Comparison of ENCODE assay signal across 24 mouse cellular contexts in genomic region chr7:35198981-35199754, GRCm38 (mm10). TPM values are rescaled to one million over a fixed set of nuclear protein-coding genes. Genes with fewer than 3 reads are reported as not detected.
DNase-seq lines count a peak whose midpoint lies in the region; ATAC-seq and TF ChIP-seq lines count a peak whose summit lies in the region.
"Had no signal": no experiment of that assay in that cellular context is flagged by ENCODE, and none has a peak within 500 bp of the region (broad histone marks: within the 10 kb centered on the region; RNA-seq: fewer than 3 reads in every experiment).

No protein-coding gene starts in this region.

- intact Hi-C loops in gastrocnemius, postnatal 14 days (cut with DNase I; ENCODE audit: low total_unique reads) = no loop called here

- H3K4me3 ChIP-seq in lung, embryonic 14.5 days (ENCODE audit: low read depth, low read length) = no peak overlapping the region
- H3K4me3 ChIP-seq: embryonic facial prominence, embryonic 15.5 days; erythroblast, embryonic 14.5 days; forebrain, embryonic 10.5 days; forebrain, embryonic 15.5 days; heart, embryonic 13.5 days; hindbrain, embryonic 12.5 days had no signal

- H3K4me1 ChIP-seq in lung, embryonic 14.5 days (ENCODE audit: insufficient read depth) = no peaks in the 10 kb centered on the region
- H3K4me1 ChIP-seq: forebrain, embryonic 10.5 days; forebrain, embryonic 15.5 days; heart, embryonic 13.5 days; hindbrain, embryonic 12.5 days had no signal

- no peak overlapping the region for H3K4me2 ChIP-seq in lung, embryonic 14.5 days
- H3K4me2 ChIP-seq: embryonic facial prominence, embryonic 15.5 days; forebrain, embryonic 15.5 days; heart, embryonic 13.5 days; hindbrain, embryonic 12.5 days had no signal

- H3K9ac ChIP-seq in lung, embryonic 14.5 days = no peak overlapping the region
- H3K9ac ChIP-seq: embryonic facial prominence, embryonic 15.5 days; forebrain, embryonic 15.5 days; heart, embryonic 13.5 days; hindbrain, embryonic 12.5 days had no signal

- DNase-seq in adrenal gland, postnatal 25 days = peak; percentile 27
- no peak for DNase-seq in adrenal gland, postnatal 4 days (ENCODE audit: low spot score in 2 of 2)
- DNase-seq in adrenal gland, postnatal 36 days = peak; percentile 38 to 49
- peak; percentile 50 for DNase-seq in lung, embryonic 14.5 days
- DNase-seq in lung, postnatal 14 days = peak; percentile 55
- DNase-seq in gastrocnemius, postnatal 14 days = no peak
- DNase-seq in gastrocnemius, adult 18-20 months (ENCODE audit: low spot score) = no peak
- DNase-seq: cerebellum, adult 2 months; cerebellum, postnatal 10 days; embryo, embryonic 11 days; gastrocnemius, postnatal 25 days; heart, postnatal 4 days had no signal

- H3K9me3 ChIP-seq in lung, embryonic 14.5 days (ENCODE audit: low read depth, low read length) = no peaks in the 10 kb centered on the region
- H3K9me3 ChIP-seq: embryonic facial prominence, embryonic 15.5 days; forebrain, embryonic 15.5 days; heart, embryonic 13.5 days; hindbrain, embryonic 12.5 days had no signal

- WGBS in lung, embryonic 14.5 days = 81% methylated on average over 12 of the region's 12 CpGs

- peak; percentile 45; the same call in 1 of the 2 replicates for ATAC-seq in lung, embryonic 14.5 days (ENCODE audit: insufficient read depth)
- ATAC-seq: forebrain, embryonic 15.5 days; hindbrain, embryonic 16.5 days; inflammation-experienced regulatory T-cells, adult 6 months; intestine, postnatal 0 days had no signal

- no peak overlapping the region for H3K27ac ChIP-seq in lung, embryonic 14.5 days (ENCODE audit: low read depth)
- H3K27ac ChIP-seq: embryonic facial prominence, embryonic 15.5 days; forebrain, embryonic 10.5 days; forebrain, embryonic 15.5 days; heart, embryonic 13.5 days; hindbrain, embryonic 12.5 days had no signal

- no peaks in the 10 kb centered on the region for H3K27me3 ChIP-seq in lung, embryonic 14.5 days (ENCODE audit: insufficient read depth, low read length)
- H3K27me3 ChIP-seq: embryonic facial prominence, embryonic 15.5 days; forebrain, embryonic 15.5 days; hindbrain, embryonic 12.5 days had no signal

- no peak for TF ChIP-seq CTCF in lung, embryonic 14.5 days (IDR thresholded peaks at IDR 0.05; ENCODE audit: low read depth)

- peaks cover 37% of the 10 kb centered on the region; the same call in 1 of the 2 replicates for H3K36me3 ChIP-seq in lung, embryonic 14.5 days (ENCODE audit: insufficient read depth)

RNA-seq across cellular contexts. Expression of gene Slc7a10, which starts 13.0 kb away (rescaled TPM):
- total RNA-seq in adrenal gland, postnatal 25 days (2021) = 2.8 and 3.0 TPM in 2 replicates
- 1 to 10 TPM; 3.6 to 4.2 TPM for total RNA-seq in adrenal gland, postnatal 4 days (2021)
- total RNA-seq in adrenal gland, postnatal 36 days (2021) = 1 to 10 TPM; 6.2 to 7.7 TPM
- polyA plus RNA-seq in lung, embryonic 14.5 days (2014; fragmentation: Nextera tagmentation; extraction: Ambion mirVana) = 1.4 and 1.8 TPM in 2 replicates
- total RNA-seq in gastrocnemius, postnatal 14 days (2021) = 1 to 10 TPM in 1 of 2 experiments, under 1 TPM in 1; 0.84 to 1.3 TPM
- total RNA-seq in gastrocnemius, adult 18-20 months (2021) = 1 to 10 TPM in 1 of 2 experiments, under 1 TPM in 1; 0.75 to 1.9 TPM
- total RNA-seq: common myeloid progenitor, adult 5-6 weeks; ES-E14; granulocyte monocyte progenitor cell, adult 5-6 weeks had no signal
- polyA plus RNA-seq: erythroblast, embryonic 14.5 days had no signal

RNA-seq across cellular contexts. Expression of gene Lrp3, which starts 16.1 kb away (rescaled TPM):
- total RNA-seq in adrenal gland, postnatal 25 days (2021) = 15.7 and 20.2 TPM in 2 replicates
- 10 to 100 TPM; 22.0 to 23.4 TPM for total RNA-seq in adrenal gland, postnatal 4 days (2021)
- total RNA-seq in adrenal gland, postnatal 36 days (2021) = 10 to 100 TPM; 18.4 to 19.3 TPM
- 8.2 and 11.2 TPM in 2 replicates for polyA plus RNA-seq in lung, embryonic 14.5 days (2014; fragmentation: Nextera tagmentation; extraction: Ambion mirVana)
- total RNA-seq in gastrocnemius, postnatal 14 days (2021) = 1 to 10 TPM; 9.1 to 9.8 TPM
- total RNA-seq in gastrocnemius, adult 18-20 months (2021) = 1 to 10 TPM; 5.8 to 6.1 TPM
- total RNA-seq: granulocyte monocyte progenitor cell, adult 5-6 weeks had no signal

Comparison
In these comparisons a context has a peak if more than half of its experiments do, and no peak if none do; other contexts are left out.
1. DNase-seq: peak in adrenal gland, postnatal 25 days (single experiment), adrenal gland, postnatal 36 days (2 of 2), lung, embryonic 14.5 days (single experiment) and lung, postnatal 14 days (single experiment); none in adrenal gland, postnatal 4 days (0 of 2), gastrocnemius, postnatal 14 days (single experiment) and gastrocnemius, adult 18-20 months (single experiment).